Comparison of ENCODE assay signal across 9 mouse cellular contexts in genomic region chr4:117682463-117682862, GRCm38 (mm10). TPM values are rescaled to one million over a fixed set of nuclear protein-coding genes. Genes with fewer than 3 reads are reported as not detected.
A peak's percentile ranks its signal among the peaks of the same experiment; 100 is the strongest.
DNase-seq lines count a peak whose midpoint lies in the region; ATAC-seq and TF ChIP-seq lines count a peak whose summit lies in the region.
"Had no signal": no experiment of that assay in that cellular context is flagged by ENCODE, and none has a peak within 500 bp of the region (broad histone marks: within the 10 kb centered on the region; RNA-seq: fewer than 3 reads in every experiment).

No protein-coding gene starts in this region.

- intact Hi-C loops in gastrocnemius, adult 2 months (cut with DNase I), result no loop called here
- intact Hi-C loops in gastrocnemius, postnatal 36 days (cut with DNase I), result no loop called here

- peaks cover 7% of the 10 kb centered on the region; the same call in 1 of the 2 replicates for H3K4me1 ChIP-seq in testis, adult 2 months (ENCODE audit: control insufficient read depth, insufficient read depth, low read length)
- H3K4me1 ChIP-seq in liver, embryonic 12.5 days, result peaks cover 21% of the 10 kb centered on the region
- no peaks in the 10 kb centered on the region for H3K4me1 ChIP-seq in stomach, postnatal 0 days (replicated peaks; ENCODE audit: control insufficient read depth, insufficient read depth)

- peak overlapping the region; percentile 87 for H3K4me3 ChIP-seq in gastrocnemius, adult 2 months
- peak overlapping the region; percentile 100 for H3K4me3 ChIP-seq in testis, adult 2 months (ENCODE audit: control insufficient read depth, low read depth, low read length)
- peak overlapping the region; percentile 88 for H3K4me3 ChIP-seq in liver, embryonic 12.5 days
- H3K4me3 ChIP-seq in stomach, postnatal 0 days (ENCODE audit: low read depth, low read length), result peak overlapping the region; percentile 80

- no peak for TF ChIP-seq EP300 in stomach, postnatal 0 days (optimal IDR thresholded peaks at IDR 0.05)

- no peak for DNase-seq in gastrocnemius, adult 2 months
- DNase-seq in gastrocnemius, postnatal 36 days, result no peak
- DNase-seq in testis, postnatal 14 days (ENCODE audit: low spot score), result no peak
- DNase-seq in stomach, postnatal 0 days (ENCODE audit: low spot score), result no peak
- no peak for DNase-seq in thymus, postnatal 0 days (ENCODE audit: low spot score)
- no peak for DNase-seq in right cerebral cortex, postnatal 36 days (ENCODE audit: low spot score in 2 of 2)

- H3K36me3 ChIP-seq in testis, adult 2 months (ENCODE audit: control insufficient read depth, insufficient read depth, low read length), result no peaks in the 10 kb centered on the region
- H3K36me3 ChIP-seq in liver, embryonic 12.5 days, result peaks cover 34% of the 10 kb centered on the region
- peaks cover 4% of the 10 kb centered on the region; the same call in 1 of the 2 replicates for H3K36me3 ChIP-seq in stomach, postnatal 0 days (ENCODE audit: control insufficient read depth, insufficient read depth, low read length)

- H3K9ac ChIP-seq in liver, embryonic 12.5 days, result peak overlapping the region; percentile 85
- peak overlapping the region; percentile 87; the same call in 1 of the 2 replicates for H3K9ac ChIP-seq in stomach, postnatal 0 days (ENCODE audit: low read length)

- no peak for TF ChIP-seq POLR2A in testis, adult 2 months (IDR thresholded peaks at IDR 0.05; ENCODE audit: control insufficient read depth, low read depth, low read length)

- H3K4me2 ChIP-seq in liver, embryonic 12.5 days, result peak overlapping the region; percentile 88
- peak overlapping the region; percentile 91 for H3K4me2 ChIP-seq in stomach, postnatal 0 days (replicated peaks; ENCODE audit: low read depth)

- no peak for ATAC-seq in liver, embryonic 12.5 days
- no peak for ATAC-seq in stomach, postnatal 0 days (ENCODE audit: low FRiP score, low TSS enrichment)

- H3K27ac ChIP-seq in gastrocnemius, adult 2 months, result peak overlapping the region; percentile 89
- no peak overlapping the region for H3K27ac ChIP-seq in testis, adult 2 months (ENCODE audit: control insufficient read depth, insufficient read depth, low read depth, low read length)
- H3K27ac ChIP-seq in liver, embryonic 12.5 days, result peak overlapping the region; percentile 76
- H3K27ac ChIP-seq in stomach, postnatal 0 days (replicated peaks), result no peak overlapping the region

- TF ChIP-seq CTCF in gastrocnemius, adult 2 months (IDR thresholded peaks at IDR 0.05), result no peak
- no peak for TF ChIP-seq CTCF in testis, adult 2 months (IDR thresholded peaks at IDR 0.05; ENCODE audit: control insufficient read depth, insufficient read depth, insufficient replicate concordance, low read depth, low read length)
- no peak for TF ChIP-seq CTCF in stomach, postnatal 0 days (IDR thresholded peaks at IDR 0.05; ENCODE audit: low read depth)

- no peaks in the 10 kb centered on the region for H3K27me3 ChIP-seq in testis, adult 2 months (ENCODE audit: control insufficient read depth, insufficient read depth, low read length)
- peaks cover 6% of the 10 kb centered on the region; the same call in 1 of the 2 replicates for H3K27me3 ChIP-seq in liver, embryonic 12.5 days (replicated peaks)
- no peaks in the 10 kb centered on the region for H3K27me3 ChIP-seq in stomach, postnatal 0 days (ENCODE audit: control insufficient read depth, insufficient read depth, low read length)

- H3K9me3 ChIP-seq in liver, embryonic 12.5 days (replicated peaks), result no peaks in the 10 kb centered on the region
- H3K9me3 ChIP-seq in stomach, postnatal 0 days (ENCODE audit: control insufficient read depth, low read length), result no peaks in the 10 kb centered on the region

RNA-seq across cellular contexts. Expression of gene Dmap1, which starts 0.4 kb away (rescaled TPM):
- 10 to 100 TPM; 15.1 to 17.5 TPM for total RNA-seq in gastrocnemius, adult 2 months (2021)
- total RNA-seq in gastrocnemius, postnatal 36 days (2021), result 10 to 100 TPM; 14.4 to 16.2 TPM
- polyA plus RNA-seq in testis, adult 2 months (2012; rRNA removed), result 37.8 and 42.0 TPM in 2 replicates
- 30.4 and 31.1 TPM in 2 replicates for polyA plus RNA-seq in liver, embryonic 12.5 days (2016; fragmentation: Nextera tagmentation; extraction: Ambion mirVana)
- polyA plus RNA-seq in stomach, postnatal 0 days (2015; fragmentation: Nextera tagmentation; extraction: Ambion mirVana), result 27.5 and 27.8 TPM in 2 replicates
- 51.7 and 53.7 TPM in 2 replicates for polyA plus RNA-seq in thymus, postnatal 0 days (2015; fragmentation: Nextera tagmentation; extraction: Ambion mirVana)

RNA-seq across cellular contexts. Expression of gene Gm12845, which starts 41.7 kb away (rescaled TPM):
- not detected for total RNA-seq in gastrocnemius, adult 2 months (2021)
- total RNA-seq in gastrocnemius, postnatal 36 days (2021), result not detected
- polyA plus RNA-seq in testis, adult 2 months (2012; rRNA removed), result not detected in 2 replicates
- polyA plus RNA-seq in liver, embryonic 12.5 days (2016; fragmentation: Nextera tagmentation; extraction: Ambion mirVana), result not detected in 2 replicates
- not detected in 2 replicates for polyA plus RNA-seq in stomach, postnatal 0 days (2015; fragmentation: Nextera tagmentation; extraction: Ambion mirVana)
- not detected in 2 replicates for polyA plus RNA-seq in thymus, postnatal 0 days (2015; fragmentation: Nextera tagmentation; extraction: Ambion mirVana)
- polyA plus RNA-seq: kidney, adult 2 months had no signal

Comparison
In these comparisons a context has a peak if more than half of its experiments do, and no peak if none do; other contexts are left out.
1. H3K27ac ChIP-seq: peak in gastrocnemius, adult 2 months (single experiment) and liver, embryonic 12.5 days (single experiment); none in testis, adult 2 months (single experiment) and stomach, postnatal 0 days (single experiment).
2. Peak in every context shown above with its lines, with median percentiles within 50 percentile points of each other: H3K4me3 ChIP-seq.